Mouse (Mus musculus) midbrain, embryonic 10.5 days (tissue): ENCODE data around the gene Mknk2. TPM values are rescaled to one million over a fixed set of nuclear protein-coding genes. Genes with fewer than 3 reads are reported as not detected.

Experiments
- DNase-seq: peaks from one replicate; pipeline ENCODE4 v3.0.0-alpha.2; 2017; ENCODE audit warnings: low spot score
- H3K27ac ChIP-seq: fragments of 300-500 bp; sonication (generic); replicated peaks from 2 replicates; pipeline ENCODE4 v1.5.1; 2016; ENCODE audit warnings: mild to moderate bottlenecking
- H3K27me3 ChIP-seq: fragments of 300-500 bp; sonication (generic); 2 replicates; pipeline ENCODE4 v1.6.1; 2016; ENCODE audit warnings: low read depth, mild to moderate bottlenecking; ENCODE audit not compliant: poor library complexity, severe bottlenecking
- H3K36me3 ChIP-seq: fragments of 300-500 bp; sonication (generic); 2 replicates; pipeline ENCODE4 v1.6.1; 2016; ENCODE audit warnings: mild to moderate bottlenecking, moderate library complexity
- H3K4me1 ChIP-seq: fragments of 300-500 bp; sonication (generic); 2 replicates; pipeline ENCODE4 v1.6.1; 2016
- H3K4me3 ChIP-seq: fragments of 300-500 bp; sonication (generic); 2 replicates; pipeline ENCODE4 v1.5.1; 2016; ENCODE audit warnings: mild to moderate bottlenecking, moderate library complexity
- H3K9me3 ChIP-seq: fragments of 300-500 bp; sonication (generic); replicated peaks from 2 replicates; pipeline ENCODE4 v1.6.1; 2016; ENCODE audit warnings: mild to moderate bottlenecking
- WGBS: fragments of 180-500 bp; shearing (Covaris S2); methylation state at CpG from one replicate; pipeline ENCODE4 v1.1.7; 2016; 5-methylcytosine and 5-hydroxymethylcytosine counted together
- polyA plus RNA-seq: library from polyadenylated mRNA; unstranded; fragments of >200 nt; fragmentation: Nextera tagmentation; extraction: Ambion mirVana; gene quantifications from 2 replicates; pipeline ENCODE4 v1.2.1, GENCODE M21; 2016

The Mknk2 gene
- 82.7 and 84.7 TPM in 2 replicates for polyA plus RNA-seq

GRCm38 (mm10) chr10:80677942-80678436 lies at the start of gene Mknk2:
TSS of gene Mknk2 (minus strand) at chr10:80678112.
- H3K27ac ChIP-seq = peak within 1 kb of the TSS; percentile 97
- H3K9me3 ChIP-seq = no peaks in the 10 kb centered on the region
- no peak for DNase-seq
- H3K4me3 ChIP-seq = peak within 1 kb of the TSS; percentile 86
- no peaks in the 10 kb centered on the region for H3K27me3 ChIP-seq
- WGBS = 39% methylated on average over 8 of the region's 8 CpGs
- peaks cover 14% of the 10 kb centered on the region for H3K36me3 ChIP-seq
- peaks cover 64% of the 10 kb centered on the region for H3K4me1 ChIP-seq

- Histone ChIP-seq H3K27me3 (no peaks in the 10 kb centered on the region), H3K36me3 (peaks cover 100% of the 10 kb centered on the region), H3K27ac (no peak overlapping the region), H3K9me3 (no peaks in the 10 kb centered on the region), H3K4me1 (no peaks in the 10 kb centered on the region), H3K4me3 (no peak overlapping the region)
- DNase-seq = no peak
- 87% methylated on average over 1 of the region's 1 CpGs for WGBS
These were observed 39.4 kb upstream of the Mknk2 start for GRCm38 (mm10) chr10:80717281-80717680.

- DNase-seq = no peak
- Histone ChIP-seq H3K9me3 (no peaks in the 10 kb centered on the region), H3K4me1 (no peaks in the 10 kb centered on the region), H3K27ac (no peak overlapping the region), H3K27me3 (no peaks in the 10 kb centered on the region), H3K4me3 (no peak overlapping the region), H3K36me3 (peaks cover 100% of the 10 kb centered on the region)
- 94% methylated on average over 3 of the region's 3 CpGs for WGBS
These were observed 32.9 kb upstream of the Mknk2 start for GRCm38 (mm10) chr10:80710834-80711233.

GRCm38 (mm10) chr10:80705479-80705878 lies 27.6 kb upstream of the Mknk2 start:
- H3K27ac ChIP-seq = no peak overlapping the region
- H3K27me3 ChIP-seq = no peaks in the 10 kb centered on the region
- no peaks in the 10 kb centered on the region for H3K9me3 ChIP-seq
- H3K4me1 ChIP-seq = peaks cover 32% of the 10 kb centered on the region
- WGBS = 82% methylated on average over 3 of the region's 3 CpGs
- H3K36me3 ChIP-seq = peaks cover 52% of the 10 kb centered on the region
- H3K4me3 ChIP-seq = no peak overlapping the region
- DNase-seq = no peak

- H3K36me3 ChIP-seq = peaks cover 48% of the 10 kb centered on the region
- no peaks in the 10 kb centered on the region for H3K9me3 ChIP-seq
- no peak overlapping the region for H3K27ac ChIP-seq
- DNase-seq = no peak
- no peaks in the 10 kb centered on the region for H3K27me3 ChIP-seq
- H3K4me1 ChIP-seq = peaks cover 36% of the 10 kb centered on the region
- 66% methylated on average over 3 of the region's 3 CpGs for WGBS
- H3K4me3 ChIP-seq = no peak overlapping the region
These were observed 27.1 kb upstream of the Mknk2 start for GRCm38 (mm10) chr10:80705033-80705432.

GRCm38 (mm10) chr10:80704418-80704817 lies 26.5 kb upstream of the Mknk2 start:
- 92% methylated on average over 5 of the region's 5 CpGs for WGBS
- Histone ChIP-seq H3K4me1 (peaks cover 40% of the 10 kb centered on the region), H3K9me3 (no peaks in the 10 kb centered on the region), H3K27me3 (no peaks in the 10 kb centered on the region), H3K4me3 (no peak overlapping the region), H3K27ac (no peak overlapping the region), H3K36me3 (peaks cover 42% of the 10 kb centered on the region)
- no peak for DNase-seq

- Histone ChIP-seq H3K4me3 (peak overlapping the region; percentile 70; the same call in 1 of the 2 replicates), H3K27ac (peak overlapping the region; percentile 86), H3K4me1 (peaks cover 42% of the 10 kb centered on the region), H3K27me3 (no peaks in the 10 kb centered on the region), H3K36me3 (peaks cover 34% of the 10 kb centered on the region), H3K9me3 (no peaks in the 10 kb centered on the region)
- no peak for DNase-seq
- 96% methylated on average over 5 of the region's 5 CpGs for WGBS
These were observed 25.7 kb upstream of the Mknk2 start for GRCm38 (mm10) chr10:80703643-80704042.

GRCm38 (mm10) chr10:80702536-80703390 lies 24.9 kb upstream of the Mknk2 start:
- 3% methylated on average over 47 of the region's 47 CpGs for WGBS
- Histone ChIP-seq H3K27me3 (no peaks in the 10 kb centered on the region), H3K36me3 (peaks cover 29% of the 10 kb centered on the region), H3K4me1 (peaks cover 42% of the 10 kb centered on the region), H3K27ac (peak overlapping the region; percentile 86), H3K9me3 (no peaks in the 10 kb centered on the region), H3K4me3 (peak overlapping the region; percentile 70)
- peak; percentile 93 for DNase-seq

- Histone ChIP-seq H3K36me3 (peaks cover 21% of the 10 kb centered on the region), H3K4me3 (peak within 1 kb of the TSS; percentile 70), H3K27me3 (no peaks in the 10 kb centered on the region), H3K27ac (peak within 1 kb of the TSS; percentile 86), H3K9me3 (no peaks in the 10 kb centered on the region), H3K4me1 (peaks cover 42% of the 10 kb centered on the region)
- WGBS = under 1% methylated on average over 59 of the region's 59 CpGs
- DNase-seq = peak; percentile 100
These were observed 24.0 kb upstream of the Mknk2 start, which contains the start of the genes Mob3a and Izumo4 for GRCm38 (mm10) chr10:80701721-80702535. TSS of gene Mob3a (minus strand) at chr10:80701977. TSS of gene Izumo4 (plus strand) at chr10:80702184.

- no peak for DNase-seq
- peak overlapping the region; percentile 70 for H3K4me3 ChIP-seq
- H3K9me3 ChIP-seq = no peaks in the 10 kb centered on the region
- H3K4me1 ChIP-seq = peaks cover 46% of the 10 kb centered on the region
- peaks cover 9% of the 10 kb centered on the region for H3K36me3 ChIP-seq
- no peaks in the 10 kb centered on the region for H3K27me3 ChIP-seq
- H3K27ac ChIP-seq = no peak overlapping the region
- WGBS = 50% methylated on average over 4 of the region's 4 CpGs
These were observed 22.8 kb upstream of the Mknk2 start for GRCm38 (mm10) chr10:80700732-80701131.

- Histone ChIP-seq H3K36me3 (peaks cover 4% of the 10 kb centered on the region; the same call in 1 of the 2 replicates), H3K4me1 (peaks cover 46% of the 10 kb centered on the region), H3K27me3 (no peaks in the 10 kb centered on the region), H3K4me3 (peak overlapping the region; percentile 70; the same call in 1 of the 2 replicates), H3K9me3 (no peaks in the 10 kb centered on the region), H3K27ac (no peak overlapping the region)
- 85% methylated on average over 7 of the region's 7 CpGs for WGBS
- no peak for DNase-seq
These were observed 22.2 kb upstream of the Mknk2 start for GRCm38 (mm10) chr10:80700038-80700504.

GRCm38 (mm10) chr10:80698605-80699004 lies 20.7 kb upstream of the Mknk2 start:
- Histone ChIP-seq H3K27me3 (no peaks in the 10 kb centered on the region), H3K4me1 (peaks cover 43% of the 10 kb centered on the region), H3K4me3 (no peak overlapping the region), H3K9me3 (no peaks in the 10 kb centered on the region), H3K27ac (no peak overlapping the region), H3K36me3 (peaks cover 17% of the 10 kb centered on the region)
- WGBS = 90% methylated on average over 9 of the region's 9 CpGs
- no peak for DNase-seq
